Mouse (Mus musculus) testis, adult 2 months (tissue): ENCODE results near the gene Eva1c.

ENCODE experiments used
- CTCF ChIP-seq: fragments of 200-500 bp; IDR thresholded peaks from 2 replicates; pipeline ENCODE4 v1.5.1; 2012; ENCODE audit warnings: low read depth, mild to moderate bottlenecking, inconsistent platforms, low read length, moderate library complexity; ENCODE audit not compliant: control insufficient read depth, insufficient read depth, insufficient replicate concordance
- POLR2A ChIP-seq: fragments of 200-500 bp; IDR thresholded peaks from 2 replicates; pipeline ENCODE4 v1.6.1; 2012; ENCODE audit warnings: low read depth, mild to moderate bottlenecking, inconsistent platforms, low read length, moderate library complexity; ENCODE audit not compliant: control insufficient read depth

DNA sequence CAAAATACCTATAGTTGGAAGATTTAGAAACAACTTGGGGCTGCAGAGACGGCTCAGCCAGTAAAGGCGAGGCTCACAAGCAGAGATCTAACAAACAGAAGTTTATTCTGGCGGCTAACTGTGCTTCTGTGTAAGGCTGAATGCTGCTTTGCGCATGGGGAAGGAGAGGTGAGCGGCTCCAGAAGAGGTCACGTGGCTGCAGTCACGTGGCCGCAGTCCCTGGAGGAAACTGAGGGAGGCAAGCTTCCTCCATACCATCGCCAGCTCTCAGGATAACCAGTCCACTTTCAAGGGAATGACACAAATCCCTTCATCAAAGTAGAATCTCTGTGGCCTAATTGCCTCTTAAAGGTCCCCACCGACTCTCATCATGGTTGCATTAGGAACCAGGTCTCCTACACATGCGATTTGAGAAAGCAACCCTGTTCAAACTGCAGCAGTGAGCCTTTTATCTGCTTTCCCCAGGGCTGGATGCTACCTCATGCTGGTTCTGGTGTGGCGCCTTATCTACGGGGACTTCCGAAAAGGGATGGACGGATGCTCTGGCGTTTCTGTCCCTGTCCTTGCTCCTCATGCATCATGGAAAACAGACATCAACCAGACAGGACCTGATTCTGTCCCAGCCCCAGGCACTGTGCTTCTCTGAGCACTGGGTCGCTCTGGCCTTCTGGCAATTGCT lies 84.5 kb downstream of the Eva1c start:
- TF ChIP-seq CTCF: no peak
- no peak for TF ChIP-seq POLR2A
